Mouse (Mus musculus) right cerebral cortex, adult 2 months (tissue): ENCODE data around the gene Map3k5.
"Not testable (repeated sequence)": the region's sequence is repeated elsewhere in the genome, so short reads cannot be mapped to it uniquely, and the experiment has no call there.

Experiments used
- DNase-seq, 2 experiments: peaks; one replicate each; pipeline ENCODE4 v3.0.0; 2021 to 2022; ENCODE audit warnings: low spot score in 2 of 2

The Map3k5 gene

DNA sequence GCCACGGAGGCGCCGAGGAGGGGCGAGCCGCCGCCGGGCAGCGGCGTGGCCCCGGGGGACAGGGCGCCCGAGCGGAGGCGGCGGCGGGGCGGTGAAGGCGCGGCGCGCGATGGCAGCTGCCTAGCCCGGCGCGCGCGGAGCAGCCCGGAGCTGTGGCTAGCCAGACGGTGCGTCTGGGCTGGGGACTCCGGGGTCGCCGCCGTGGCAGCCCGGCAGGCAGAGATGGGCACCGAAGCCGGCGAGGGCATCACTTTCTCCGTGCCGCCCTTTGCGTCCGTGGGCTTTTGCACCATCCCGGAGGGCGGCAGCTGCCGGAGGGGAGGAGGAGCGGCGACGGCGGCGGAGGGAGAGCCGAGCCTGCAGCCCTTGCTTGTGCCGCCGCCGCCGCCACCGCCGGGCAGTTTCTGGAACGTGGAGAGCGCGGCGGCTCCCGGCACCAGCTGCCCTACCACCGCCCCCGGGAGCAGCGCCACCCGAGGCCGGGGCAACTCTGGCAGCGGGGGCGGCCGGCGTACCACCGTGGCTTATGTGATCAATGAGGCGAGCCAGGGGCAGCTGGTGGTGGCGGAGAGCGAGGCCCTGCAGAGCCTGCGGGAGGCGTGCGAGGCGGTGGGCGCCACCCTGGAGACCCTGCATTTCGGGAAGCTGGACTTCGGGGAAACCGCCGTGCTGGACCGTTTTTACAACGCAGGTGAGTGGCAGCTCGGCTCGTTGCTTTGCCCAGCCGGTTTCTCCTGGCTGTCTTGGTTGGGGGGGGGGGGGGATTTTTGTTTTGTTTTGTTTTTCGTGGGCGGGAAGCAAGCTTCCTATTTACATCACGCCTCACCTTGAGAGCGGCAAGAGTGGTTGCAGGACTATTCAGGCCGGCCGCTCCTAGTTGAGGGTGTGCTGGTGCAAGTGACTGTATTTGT is at the start of gene Map3k5:
TSS of gene Map3k5 (plus strand) at position 89 of the 911 bp plus-strand sequence.
- peak in 1 of 2 experiments; percentile 39 for DNase-seq

DNA sequence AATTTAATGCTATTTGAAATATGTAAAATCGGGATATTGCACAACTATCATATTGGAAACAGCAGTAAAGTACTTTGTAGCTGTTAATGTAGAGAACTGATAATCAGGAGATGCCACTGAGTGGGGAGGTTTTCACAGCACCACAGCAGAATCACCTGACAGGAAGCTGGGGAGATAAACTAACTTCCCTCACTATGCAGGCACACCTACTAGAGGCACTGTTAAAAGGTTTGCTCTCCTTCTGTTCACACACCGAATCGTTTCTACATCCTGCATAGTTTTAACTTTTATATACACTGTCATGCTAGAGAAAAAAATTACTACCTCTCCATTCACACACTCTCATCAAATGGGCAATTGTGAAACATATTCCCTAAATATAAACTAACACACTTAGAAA is 48.0 kb upstream of the Map3k5 start:
- no peak for DNase-seq

- no peak for DNase-seq
These were observed 44.4 kb upstream of the Map3k5 start for GRCm38 (mm10) chr10:19889908-19890307.

DNA sequence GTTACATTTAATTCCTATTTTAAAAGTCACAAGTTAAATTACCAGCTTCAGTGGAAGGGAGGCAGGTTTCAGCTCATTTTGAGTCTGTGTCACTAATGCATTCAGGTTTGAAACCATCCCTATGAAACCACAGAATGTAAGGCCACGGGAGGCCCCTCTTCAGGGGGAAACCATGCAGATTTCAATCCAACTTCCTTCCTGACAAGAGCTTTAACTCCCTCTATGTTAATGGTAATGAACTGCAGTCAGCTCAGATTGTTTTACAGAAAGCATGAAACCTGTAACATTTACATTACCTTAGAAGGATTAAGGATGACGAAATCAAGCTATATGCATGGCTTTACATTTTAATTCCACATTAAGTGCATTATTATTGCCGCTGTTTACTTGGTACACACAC is 42.6 kb upstream of the Map3k5 start:
- DNase-seq, result no peak

- DNase-seq, result no peak
These were observed 41.1 kb upstream of the Map3k5 start for GRCm38 (mm10) chr10:19893146-19893545.

GRCm38 (mm10) chr10:19893976-19894375 is 40.3 kb upstream of the Map3k5 start:
- DNase-seq, result peak; percentile 60 to 66

DNA sequence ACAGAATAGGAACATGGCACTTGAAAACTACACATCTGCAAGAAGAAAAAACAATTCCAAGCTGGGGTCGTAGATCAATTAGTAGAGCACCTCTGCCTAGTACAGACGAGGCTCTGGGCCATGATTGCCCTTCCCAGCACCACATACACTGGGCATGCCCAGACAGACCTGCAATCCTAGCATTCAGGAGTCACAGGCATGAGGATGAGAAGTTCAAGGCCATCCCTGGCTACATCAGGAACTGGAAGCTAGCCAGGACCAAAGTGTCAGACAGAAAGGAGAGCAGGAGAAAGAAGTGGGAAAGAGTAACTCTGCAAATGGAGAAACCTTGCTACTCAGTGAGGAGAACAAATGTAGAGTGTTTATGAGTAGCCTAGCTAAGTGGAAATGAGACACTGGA is 34.1 kb upstream of the Map3k5 start:
- no peak for DNase-seq

GRCm38 (mm10) chr10:19901992-19902391 is 32.3 kb upstream of the Map3k5 start:
- DNase-seq, result no peak

DNA sequence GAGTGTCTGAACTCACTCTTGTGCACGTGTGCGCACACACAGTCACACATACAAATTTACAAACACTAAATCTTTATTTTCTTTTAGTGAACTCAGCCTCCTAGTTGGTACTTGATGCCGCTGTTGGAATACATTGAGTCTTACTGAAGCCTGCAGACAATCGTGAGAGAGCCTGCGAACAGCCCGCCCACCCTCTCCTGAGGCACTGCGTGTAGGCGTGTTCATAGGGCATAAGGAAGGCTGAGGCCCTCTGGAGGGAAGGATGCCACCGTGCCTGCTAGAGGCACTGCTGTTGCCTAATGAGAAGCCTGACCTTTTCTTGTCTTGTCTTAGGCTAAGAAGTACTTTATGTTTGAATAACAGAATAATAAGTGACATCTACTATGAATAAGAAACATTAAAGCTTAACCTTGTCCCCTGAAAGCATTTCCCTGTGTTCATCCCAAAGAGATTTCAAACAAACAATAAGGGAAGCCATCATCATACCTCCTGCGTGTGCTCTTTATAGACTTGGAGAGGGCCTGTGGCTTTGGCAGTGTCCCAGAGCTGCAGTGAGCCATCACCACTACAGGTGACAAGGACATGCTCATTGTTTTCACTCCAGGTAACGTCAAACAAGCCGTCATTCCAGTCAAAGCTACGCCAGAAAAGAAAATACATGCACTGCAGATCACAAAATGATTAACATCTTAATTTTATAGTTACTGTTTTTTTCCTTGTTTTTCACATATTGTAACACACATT is 30.0 kb upstream of the Map3k5 start:
- peak; percentile 76 to 83 for DNase-seq

- peak; percentile 92 to 95 for DNase-seq
These were observed 26.9 kb upstream of the Map3k5 start, which contains the start of gene Pex7 for GRCm38 (mm10) chr10:19907246-19907804. Gene Pex7, minus strand, starts transcription at chr10:19907689.

DNA sequence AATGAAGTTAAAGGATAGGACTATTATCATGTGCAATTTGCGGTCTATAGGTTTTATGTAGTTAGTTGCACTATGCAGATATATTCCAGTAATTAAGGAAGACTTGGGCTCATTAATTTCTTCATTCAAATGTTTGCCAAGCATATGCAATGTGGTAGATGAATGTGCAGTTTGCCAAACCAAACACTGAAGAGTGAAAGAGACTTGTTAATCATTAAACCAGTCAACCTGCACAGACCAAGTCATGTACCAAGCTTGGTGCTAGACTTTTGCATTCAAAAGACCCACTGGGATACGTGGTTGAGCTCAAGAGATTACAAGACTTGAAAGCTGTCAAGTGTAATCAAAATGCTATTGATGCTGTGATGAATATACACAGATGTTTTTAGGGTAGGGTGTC is 26.2 kb upstream of the Map3k5 start:
- no peak for DNase-seq

DNA sequence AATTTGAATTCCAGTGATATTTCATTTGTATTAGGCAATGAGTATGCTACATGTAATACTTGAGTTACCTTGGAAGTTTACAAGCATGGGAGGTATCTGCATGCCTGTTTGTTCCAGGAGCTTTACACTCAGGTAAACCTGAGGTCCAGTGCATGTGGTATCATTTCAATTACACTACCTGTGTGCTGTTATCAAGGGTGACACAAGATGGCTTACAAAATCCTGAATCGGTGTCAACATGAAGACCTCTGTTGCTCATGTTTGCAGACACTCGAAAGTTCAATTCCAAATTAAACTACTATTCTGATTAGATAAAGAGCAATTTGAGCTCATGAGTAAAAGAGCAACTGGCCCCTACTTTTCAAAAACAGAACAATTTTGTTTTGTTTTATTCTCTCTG is 23.8 kb upstream of the Map3k5 start:
- DNase-seq, result no peak

GRCm38 (mm10) chr10:19911583-19911982 is 22.7 kb upstream of the Map3k5 start:
- DNase-seq, result no peak

DNA sequence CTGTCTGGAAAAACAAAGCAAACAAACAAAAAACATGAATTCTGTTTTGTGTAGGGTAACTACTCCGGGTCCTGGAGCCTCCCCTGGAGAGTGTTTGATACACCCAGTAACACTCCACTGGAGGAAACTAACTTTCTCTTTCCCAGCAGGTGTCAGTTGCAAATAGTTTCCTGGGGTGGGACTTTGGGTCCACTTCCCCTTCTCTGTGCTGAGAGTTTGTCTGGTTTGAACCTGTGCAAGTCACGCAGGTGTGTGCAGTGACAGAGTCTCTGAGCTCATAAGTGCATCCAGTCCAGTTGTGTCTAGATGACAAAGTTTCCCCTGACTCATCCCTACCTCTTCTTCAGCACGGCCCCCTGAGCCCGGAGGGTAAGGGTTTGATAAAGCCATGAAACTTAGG is 20.5 kb upstream of the Map3k5 start:
- DNase-seq, result no peak

DNA sequence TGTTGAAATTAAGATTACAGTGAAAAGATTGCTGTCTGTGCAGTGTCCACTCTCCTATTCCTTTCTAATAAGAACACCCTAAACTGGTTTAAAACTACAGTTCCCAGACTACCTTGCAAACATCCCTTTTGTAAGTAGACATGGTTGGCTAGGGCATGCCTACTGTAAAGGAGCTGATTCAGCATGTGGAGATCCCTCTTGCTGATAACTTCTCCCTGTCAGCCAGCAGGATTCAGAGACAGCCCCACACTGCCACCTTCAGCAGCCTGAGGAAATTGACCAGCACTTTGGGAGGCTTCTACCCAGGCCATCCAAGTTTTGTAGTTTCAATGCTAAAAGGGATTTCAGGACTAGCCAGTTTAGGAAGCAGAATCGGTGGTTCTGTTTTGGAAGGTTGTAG is 19.0 kb upstream of the Map3k5 start:
- DNase-seq, result peak; percentile 62 to 73

DNA sequence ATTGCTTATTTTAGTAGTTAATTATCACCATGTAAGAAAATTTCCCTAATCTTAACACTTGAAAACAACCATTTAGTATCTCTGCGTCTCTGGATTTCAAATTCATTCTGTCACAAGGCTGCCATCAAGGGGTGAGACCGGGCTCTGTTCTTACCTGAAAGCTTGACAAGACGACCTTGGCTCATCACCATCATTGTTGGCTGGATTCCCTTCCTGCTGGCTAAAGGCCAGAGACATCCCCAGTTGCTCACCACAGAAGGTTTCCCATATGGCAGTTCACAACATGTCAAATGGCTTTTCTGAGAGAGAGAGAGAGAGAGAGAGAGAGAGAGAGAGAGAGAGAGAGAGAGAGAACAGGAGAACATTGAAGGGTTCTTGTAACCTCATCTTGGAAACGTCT is 11.9 kb upstream of the Map3k5 start:
- DNase-seq, result no peak

DNA sequence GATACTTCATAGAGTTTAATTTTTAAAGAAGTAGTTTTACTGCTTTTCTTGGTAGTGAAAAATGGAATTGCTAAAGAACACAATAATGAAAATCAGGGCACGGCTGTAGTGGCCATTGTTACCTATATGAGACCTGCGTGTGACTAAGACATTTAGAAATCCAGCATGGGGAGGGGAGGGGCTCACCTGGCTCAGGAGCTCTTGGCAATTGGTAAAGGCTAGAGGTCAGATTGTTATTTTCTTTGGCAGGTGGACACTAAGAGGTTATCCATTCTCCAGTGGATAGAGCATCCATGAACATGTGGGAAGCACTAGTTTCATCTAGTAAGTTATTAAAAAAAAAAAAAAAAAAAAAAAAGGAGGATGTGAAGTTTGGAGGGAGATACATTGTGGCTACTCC is 10.0 kb upstream of the Map3k5 start:
- no peak for DNase-seq

- DNase-seq, result not testable (repeated sequence)
These were observed 7.8 kb upstream of the Map3k5 start for GRCm38 (mm10) chr10:19926391-19926897.

- DNase-seq, result no peak
These were observed 6.1 kb upstream of the Map3k5 start for GRCm38 (mm10) chr10:19928205-19928604.

GRCm38 (mm10) chr10:19932986-19933385 is 1.3 kb upstream of the Map3k5 start:
- no peak for DNase-seq

DNA sequence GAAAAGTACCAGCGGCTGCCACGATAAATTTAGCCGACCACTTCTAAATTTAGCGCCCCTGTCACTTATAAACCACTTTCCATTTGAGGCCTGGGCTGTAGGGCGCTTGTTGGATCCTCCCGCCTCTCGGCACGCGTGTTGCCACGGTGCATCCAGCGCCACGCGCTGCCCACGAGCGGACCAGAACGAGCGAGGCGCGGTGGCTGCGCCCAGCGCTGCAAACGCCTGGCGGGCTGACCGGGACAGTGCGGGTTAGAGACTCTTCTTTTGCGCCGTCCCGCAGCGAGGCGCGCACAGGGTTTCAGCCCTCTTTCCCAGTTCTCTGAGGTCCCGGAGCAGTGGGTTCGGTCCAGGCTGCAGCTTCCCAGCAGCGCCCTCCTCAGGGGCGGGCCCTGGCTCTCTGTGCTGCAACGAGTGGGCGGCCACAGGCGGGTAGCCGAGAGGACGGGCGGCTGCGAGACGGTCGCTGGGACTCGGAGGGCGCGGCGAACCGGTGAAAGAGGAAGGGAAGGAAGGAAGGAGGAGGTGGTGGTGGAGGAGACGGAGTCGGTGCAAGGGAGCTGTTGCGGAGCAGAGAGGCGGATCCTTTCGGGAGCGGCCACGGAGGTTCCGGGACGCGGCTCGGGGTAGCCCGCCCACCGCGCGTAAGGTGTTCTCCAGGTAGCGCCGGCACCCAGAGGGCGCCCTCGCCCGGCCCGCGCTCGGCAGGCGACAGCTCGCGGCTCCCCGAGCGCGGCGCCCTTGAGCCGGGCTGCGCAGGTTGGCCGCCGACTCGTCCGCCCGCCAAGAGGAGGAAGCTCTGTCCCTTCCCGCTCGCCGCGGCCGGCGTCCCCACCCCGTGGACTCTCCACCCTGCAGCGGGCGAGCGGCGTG is 525 bp upstream of the Map3k5 start:
- DNase-seq, result peak; percentile 69 to 80
